ENCODE assay signal across 7 mouse cellular contexts in genomic region chr2:152344361-152344760, GRCm38 (mm10). TPM values are rescaled to one million over a fixed set of nuclear protein-coding genes. Genes with fewer than 3 reads are reported as not detected.
DNase-seq lines count a peak whose midpoint lies in the region; TF ChIP-seq lines count a peak whose summit lies in the region.

No protein-coding gene starts in this region.

- peak; percentile 12 for DNase-seq in hindbrain, embryonic 10.5 days (ENCODE audit: low spot score)
- DNase-seq in lung, adult 2 months, result peak; percentile 33
- DNase-seq in urinary bladder, postnatal 14 days (ENCODE audit: low spot score), result no peak
- no peak for DNase-seq in adrenal gland, postnatal 10 days

- TF ChIP-seq POLR2A in ES-Bruce4 (IDR thresholded peaks at IDR 0.05; ENCODE audit: insufficient read depth, low read length), result no peak
- TF ChIP-seq POLR2A in lung, adult 2 months (IDR thresholded peaks at IDR 0.05; ENCODE audit: borderline replicate concordance, extremely low read depth, low read depth, low read length), result no peak
- TF ChIP-seq POLR2A in small intestine, adult 2 months (IDR thresholded peaks at IDR 0.05; ENCODE audit: low read depth, low read length), result no peak

- no peaks in the 10 kb centered on the region for H3K27me3 ChIP-seq in ES-Bruce4 (ENCODE audit: control insufficient read depth, insufficient read depth, low read length, poor library complexity, severe bottlenecking)
- H3K27me3 ChIP-seq in hindbrain, embryonic 10.5 days (ENCODE audit: insufficient read depth, poor library complexity, severe bottlenecking), result peaks cover 35% of the 10 kb centered on the region
- no peaks in the 10 kb centered on the region for H3K27me3 ChIP-seq in small intestine, adult 2 months (ENCODE audit: control insufficient read depth, insufficient read depth, low read length)

- 14% methylated on average over 10 of the region's 10 CpGs for WGBS in hindbrain, embryonic 10.5 days
- WGBS in lung, adult 2 months, result 3% methylated on average over 10 of the region's 10 CpGs
- 10% methylated on average over 10 of the region's 10 CpGs for WGBS in small intestine, adult 2 months

- H3K9me3 ChIP-seq in ES-Bruce4 (replicated peaks; ENCODE audit: control insufficient read depth, insufficient read depth, low read length, poor library complexity, severe bottlenecking), result no peaks in the 10 kb centered on the region
- H3K9me3 ChIP-seq in hindbrain, embryonic 10.5 days, result no peaks in the 10 kb centered on the region

- no peaks in the 10 kb centered on the region for H3K4me1 ChIP-seq in ES-Bruce4 (ENCODE audit: control insufficient read depth, insufficient read depth, low read length)
- peaks cover 4% of the 10 kb centered on the region; the same call in 1 of the 2 replicates for H3K4me1 ChIP-seq in brown adipose tissue, adult 24 weeks (ENCODE audit: control insufficient read depth, insufficient read depth, insufficient read length, low read length)
- peaks cover 22% of the 10 kb centered on the region for H3K4me1 ChIP-seq in hindbrain, embryonic 10.5 days (replicated peaks)
- H3K4me1 ChIP-seq in lung, adult 2 months (ENCODE audit: control insufficient read depth, insufficient read depth, low read length), result peaks cover 4% of the 10 kb centered on the region
- peaks cover 3% of the 10 kb centered on the region; the same call in 1 of the 2 replicates for H3K4me1 ChIP-seq in small intestine, adult 2 months (ENCODE audit: control insufficient read depth, insufficient read depth, insufficient read length, low read length)

- H3K4me3 ChIP-seq in ES-Bruce4 (ENCODE audit: low read depth, low read length), result peak overlapping the region; percentile 63
- H3K4me3 ChIP-seq in brown adipose tissue, adult 24 weeks (ENCODE audit: insufficient read depth, low read depth, low read length), result peak overlapping the region; percentile 72
- H3K4me3 ChIP-seq in hindbrain, embryonic 10.5 days, result peak overlapping the region; percentile 55
- peak overlapping the region; percentile 69 for H3K4me3 ChIP-seq in lung, adult 2 months (replicated peaks; ENCODE audit: extremely low read depth, low read depth, low read length)
- peak overlapping the region; percentile 78 for H3K4me3 ChIP-seq in small intestine, adult 2 months (ENCODE audit: low read depth, low read length)

- H3K36me3 ChIP-seq in ES-Bruce4 (ENCODE audit: control insufficient read depth, insufficient read depth, low read length, poor library complexity, severe bottlenecking), result no peaks in the 10 kb centered on the region; the same call in 1 of the 2 replicates
- H3K36me3 ChIP-seq in hindbrain, embryonic 10.5 days, result no peaks in the 10 kb centered on the region
- H3K36me3 ChIP-seq in small intestine, adult 2 months (ENCODE audit: control insufficient read depth, insufficient read depth, low read length), result no peaks in the 10 kb centered on the region

- peak overlapping the region; percentile 93 for H3K27ac ChIP-seq in ES-Bruce4 (ENCODE audit: insufficient read depth, low read length)
- peak overlapping the region; percentile 63 for H3K27ac ChIP-seq in brown adipose tissue, adult 24 weeks (replicated peaks; ENCODE audit: low read depth, low read length)
- 0 out of 2 replicates have a peak overlapping the region, but pooled peaks have one; percentile 73 for H3K27ac ChIP-seq in hindbrain, embryonic 10.5 days
- H3K27ac ChIP-seq in small intestine, adult 2 months (ENCODE audit: insufficient read depth, low read depth, low read length), result no peak overlapping the region; the same call in 1 of the 2 replicates

- no peak for TF ChIP-seq CTCF in ES-Bruce4 (IDR thresholded peaks at IDR 0.05; ENCODE audit: low read depth, low read length)
- TF ChIP-seq CTCF in lung, adult 2 months (IDR thresholded peaks at IDR 0.05; ENCODE audit: insufficient read depth, low read length), result no peak
- no peak for TF ChIP-seq CTCF in small intestine, adult 2 months (IDR thresholded peaks at IDR 0.05; ENCODE audit: extremely low read depth, insufficient read length, insufficient replicate concordance, low read depth, low read length)

- no peak for TF ChIP-seq EP300 in ES-Bruce4 (IDR thresholded peaks at IDR 0.05; ENCODE audit: insufficient read depth, low read depth, low read length)

- peak overlapping the region; percentile 79 for H3K9ac ChIP-seq in ES-Bruce4 (ENCODE audit: low read depth, poor library complexity, severe bottlenecking)

RNA-seq across cellular contexts. Expression of gene Trib3, which starts 0.5 kb away (rescaled TPM):
- 11.4 and 12.3 TPM in 2 replicates for polyA plus RNA-seq in ES-Bruce4 (2011; ENCODE audit: insufficient read depth, insufficient read length, low read depth, missing spikeins)
- 4.8 and 5.2 TPM in 2 replicates for polyA plus RNA-seq in brown adipose tissue, adult 24 weeks (2012; ENCODE audit: insufficient read depth, insufficient read length, missing spikeins)
- polyA plus RNA-seq in hindbrain, embryonic 10.5 days (2016; fragmentation: Nextera tagmentation; extraction: Ambion mirVana), result 1.3 and 3.0 TPM in 2 replicates
- 6.1 and 6.9 TPM in 2 replicates for polyA plus RNA-seq in lung, adult 2 months (2012; rRNA removed)
- 5.1 and 23.5 TPM in 2 replicates for polyA plus RNA-seq in small intestine, adult 2 months (2012; rRNA removed)
- total RNA-seq in adrenal gland, postnatal 10 days (2021), result 1 to 10 TPM; 4.6 to 6.8 TPM

RNA-seq across cellular contexts. Expression of gene Rbck1, which starts 11.9 kb away (rescaled TPM):
- polyA plus RNA-seq in ES-Bruce4 (2011; ENCODE audit: insufficient read depth, insufficient read length, low read depth, missing spikeins), result 86.7 and 89.1 TPM in 2 replicates
- 38.1 and 47.7 TPM in 2 replicates for polyA plus RNA-seq in brown adipose tissue, adult 24 weeks (2012; ENCODE audit: insufficient read depth, insufficient read length, missing spikeins)
- polyA plus RNA-seq in hindbrain, embryonic 10.5 days (2016; fragmentation: Nextera tagmentation; extraction: Ambion mirVana), result 91.4 and 93.2 TPM in 2 replicates
- 268 and 356 TPM in 2 replicates for polyA plus RNA-seq in lung, adult 2 months (2012; rRNA removed)
- 185 and 340 TPM in 2 replicates for polyA plus RNA-seq in small intestine, adult 2 months (2012; rRNA removed)
- 100 to 1,000 TPM in 1 of 2 experiments, 10 to 100 TPM in 1; 92.9 to 124 TPM for total RNA-seq in adrenal gland, postnatal 10 days (2021)

RNA-seq across cellular contexts. Expression of gene Nrsn2, which starts 32.1 kb away (rescaled TPM):
- 1.1 TPM in 1 of 2 replicates, not detected in the other for polyA plus RNA-seq in ES-Bruce4 (2011; ENCODE audit: insufficient read depth, insufficient read length, low read depth, missing spikeins)
- not detected in 2 replicates for polyA plus RNA-seq in brown adipose tissue, adult 24 weeks (2012; ENCODE audit: insufficient read depth, insufficient read length, missing spikeins)
- 1.4 and 5.1 TPM in 2 replicates for polyA plus RNA-seq in hindbrain, embryonic 10.5 days (2016; fragmentation: Nextera tagmentation; extraction: Ambion mirVana)
- 0.17 TPM in 1 of 2 replicates, not detected in the other for polyA plus RNA-seq in lung, adult 2 months (2012; rRNA removed)
- polyA plus RNA-seq in small intestine, adult 2 months (2012; rRNA removed), result 0.36 and 0.51 TPM in 2 replicates
- total RNA-seq in adrenal gland, postnatal 10 days (2021), result 1 to 10 TPM; 1.8 to 2.8 TPM

RNA-seq across cellular contexts. Expression of gene Tbc1d20, which starts 50.7 kb away (rescaled TPM):
- 27.7 and 32.3 TPM in 2 replicates for polyA plus RNA-seq in ES-Bruce4 (2011; ENCODE audit: insufficient read depth, insufficient read length, low read depth, missing spikeins)
- polyA plus RNA-seq in brown adipose tissue, adult 24 weeks (2012; ENCODE audit: insufficient read depth, insufficient read length, missing spikeins), result 68.9 and 101 TPM in 2 replicates
- polyA plus RNA-seq in hindbrain, embryonic 10.5 days (2016; fragmentation: Nextera tagmentation; extraction: Ambion mirVana), result 27.7 and 30.0 TPM in 2 replicates
- polyA plus RNA-seq in lung, adult 2 months (2012; rRNA removed), result 54.3 and 73.4 TPM in 2 replicates
- 23.4 and 49.6 TPM in 2 replicates for polyA plus RNA-seq in small intestine, adult 2 months (2012; rRNA removed)
- 100 to 1,000 TPM; 134 to 144 TPM for total RNA-seq in adrenal gland, postnatal 10 days (2021)

RNA-seq across cellular contexts. Expression of gene Sox12, which starts 53.5 kb away (rescaled TPM):
- polyA plus RNA-seq in ES-Bruce4 (2011; ENCODE audit: insufficient read depth, insufficient read length, low read depth, missing spikeins), result 27.5 and 31.3 TPM in 2 replicates
- polyA plus RNA-seq in brown adipose tissue, adult 24 weeks (2012; ENCODE audit: insufficient read depth, insufficient read length, missing spikeins), result 0.46 and 0.99 TPM in 2 replicates
- polyA plus RNA-seq in hindbrain, embryonic 10.5 days (2016; fragmentation: Nextera tagmentation; extraction: Ambion mirVana), result 9.5 and 11.1 TPM in 2 replicates
- polyA plus RNA-seq in lung, adult 2 months (2012; rRNA removed), result 5.6 and 5.8 TPM in 2 replicates
- polyA plus RNA-seq in small intestine, adult 2 months (2012; rRNA removed), result 1.8 and 3.2 TPM in 2 replicates
- 10 to 100 TPM; 15.7 to 22.7 TPM for total RNA-seq in adrenal gland, postnatal 10 days (2021)

Comparison
In these comparisons a context has a peak if more than half of its experiments do, and no peak if none do; other contexts are left out.
1. DNase-seq: peak in hindbrain, embryonic 10.5 days (single experiment) and lung, adult 2 months (single experiment); none in urinary bladder, postnatal 14 days (single experiment) and adrenal gland, postnatal 10 days (single experiment).
2. Peak in every context shown above with its lines, with median percentiles within 50 percentile points of each other: H3K4me3 ChIP-seq.